Comparison of ENCODE assay signal across 8 mouse cellular contexts in genomic region chr5:115404241-115404794, GRCm38 (mm10). TPM values are rescaled to one million over a fixed set of nuclear protein-coding genes. Genes with fewer than 3 reads are reported as not detected.
DNase-seq lines count a peak whose midpoint lies in the region; ATAC-seq and TF ChIP-seq lines count a peak whose summit lies in the region.

No protein-coding gene starts in this region.

- H3K9ac ChIP-seq in intestine, postnatal 0 days (ENCODE audit: low read depth, low read length), result no peak overlapping the region
- H3K9ac ChIP-seq in midbrain, embryonic 11.5 days (ENCODE audit: low read length), result peak overlapping the region; percentile 50

- no peak overlapping the region for H3K27ac ChIP-seq in cerebellum, adult 2 months (ENCODE audit: insufficient read depth, low read length)
- no peak overlapping the region for H3K27ac ChIP-seq in intestine, postnatal 0 days (ENCODE audit: low read depth, low read length)
- H3K27ac ChIP-seq in midbrain, embryonic 11.5 days (ENCODE audit: low read depth, low read length), result peak overlapping the region; percentile 94

- 0 out of 2 replicates have a peak, but pooled peaks cover 3% of the 10 kb centered on the region for H3K4me1 ChIP-seq in cerebellum, adult 2 months (ENCODE audit: control insufficient read depth, insufficient read depth, low read length)
- H3K4me1 ChIP-seq in E14TG2a.4 (replicated peaks; ENCODE audit: low read depth, low read length), result peaks cover 76% of the 10 kb centered on the region
- no peaks in the 10 kb centered on the region; the same call in 1 of the 2 replicates for H3K4me1 ChIP-seq in intestine, postnatal 0 days (replicated peaks; ENCODE audit: control insufficient read depth, insufficient read depth, low read length)
- H3K4me1 ChIP-seq in midbrain, embryonic 11.5 days (ENCODE audit: control insufficient read depth, insufficient read depth, low read length), result peaks cover 39% of the 10 kb centered on the region

- no peak for ATAC-seq in cerebellum, adult (ENCODE audit: insufficient number of reproducible peaks, low FRiP score, low TSS enrichment)
- ATAC-seq in intestine, postnatal 0 days, result peak; percentile 52
- peak; percentile 86 for ATAC-seq in midbrain, embryonic 11.5 days (ENCODE audit: low FRiP score)
- no peak for ATAC-seq in erythroblast, adult 5-6 weeks (replicated peaks; ENCODE audit: low FRiP score, poor library complexity, severe bottlenecking)

- WGBS in cerebellum, adult 2 months, result 4% methylated on average over 18 of the region's 18 CpGs
- WGBS in intestine, postnatal 0 days, result 3% methylated on average over 18 of the region's 18 CpGs
- 2% methylated on average over 18 of the region's 18 CpGs for WGBS in midbrain, embryonic 11.5 days

- H3K36me3 ChIP-seq in E14TG2a.4 (ENCODE audit: insufficient read depth, low read length), result no peaks in the 10 kb centered on the region
- H3K36me3 ChIP-seq in intestine, postnatal 0 days (ENCODE audit: control insufficient read depth, insufficient read depth), result no peaks in the 10 kb centered on the region
- H3K36me3 ChIP-seq in midbrain, embryonic 11.5 days (ENCODE audit: control insufficient read depth, insufficient read depth, low read length), result no peaks in the 10 kb centered on the region

- no peak for TF ChIP-seq CTCF in cerebellum, adult 2 months (IDR thresholded peaks at IDR 0.05; ENCODE audit: borderline replicate concordance, insufficient read depth, low read depth, low read length)
- no peak for TF ChIP-seq CTCF in E14TG2a.4 (conservative IDR thresholded peaks at IDR 0.05; ENCODE audit: low read length)
- no peak for TF ChIP-seq CTCF in intestine, postnatal 0 days (IDR thresholded peaks at IDR 0.05; ENCODE audit: low read depth)

- H3K9me3 ChIP-seq in E14TG2a.4 (ENCODE audit: low read length), result no peaks in the 10 kb centered on the region
- no peaks in the 10 kb centered on the region for H3K9me3 ChIP-seq in intestine, postnatal 0 days (ENCODE audit: control insufficient read depth)
- no peaks in the 10 kb centered on the region for H3K9me3 ChIP-seq in midbrain, embryonic 11.5 days (ENCODE audit: control insufficient read depth, low read length)

- no peak for TF ChIP-seq POLR2A in cerebellum, adult 2 months (IDR thresholded peaks at IDR 0.05; ENCODE audit: borderline replicate concordance, insufficient read depth, low read length)

- peak; percentile 24 to 33 for DNase-seq in cerebellum, adult 2 months
- peak; percentile 87 for DNase-seq in embryo, embryonic 11 days
- DNase-seq in midbrain, embryonic 11.5 days (ENCODE audit: low spot score, missing footprints), result peak; percentile 97
- no peak for DNase-seq in thymus, postnatal 4 days

- H3K4me3 ChIP-seq in cerebellum, adult 2 months (replicated peaks; ENCODE audit: insufficient read depth, low read depth, low read length), result peak overlapping the region; percentile 27
- H3K4me3 ChIP-seq in E14TG2a.4 (replicated peaks; ENCODE audit: low read length), result peak overlapping the region; percentile 66
- peak overlapping the region; percentile 2; the same call in 1 of the 2 replicates for H3K4me3 ChIP-seq in intestine, postnatal 0 days (ENCODE audit: low read depth, low read length)
- no peak overlapping the region; the same call in 1 of the 2 replicates for H3K4me3 ChIP-seq in midbrain, embryonic 11.5 days (ENCODE audit: low read depth, low read length)

- H3K4me2 ChIP-seq in intestine, postnatal 0 days (replicated peaks; ENCODE audit: low read depth), result peak overlapping the region; percentile 57
- peak overlapping the region; percentile 32 for H3K4me2 ChIP-seq in midbrain, embryonic 11.5 days

- no peaks in the 10 kb centered on the region; the same call in 1 of the 2 replicates for H3K27me3 ChIP-seq in cerebellum, adult 2 months (ENCODE audit: control insufficient read depth, insufficient read depth, low read length)
- no peaks in the 10 kb centered on the region for H3K27me3 ChIP-seq in E14TG2a.4 (ENCODE audit: insufficient read depth, low read length)
- H3K27me3 ChIP-seq in intestine, postnatal 0 days (replicated peaks; ENCODE audit: control insufficient read depth, insufficient read depth, low read length), result no peaks in the 10 kb centered on the region
- no peaks in the 10 kb centered on the region for H3K27me3 ChIP-seq in midbrain, embryonic 11.5 days (ENCODE audit: control insufficient read depth, insufficient read depth, low read length)

RNA-seq across cellular contexts. Expression of gene Msi1, which starts 25.1 kb away (rescaled TPM):
- polyA plus RNA-seq in cerebellum, adult 2 months (2012; rRNA removed), result 56.5 and 60.4 TPM in 2 replicates
- 4.1 and 4.3 TPM in 2 replicates for polyA plus RNA-seq in intestine, postnatal 0 days (2015; fragmentation: Nextera tagmentation; extraction: Ambion mirVana)
- polyA plus RNA-seq in midbrain, embryonic 11.5 days (2014; fragmentation: Nextera tagmentation; extraction: Ambion mirVana), result 199 and 227 TPM in 2 replicates
- total RNA-seq in erythroblast, adult 5-6 weeks (2015; ENCODE audit: low replicate concordance), result not detected in 2 replicates
- not detected in 2 replicates for total RNA-seq in erythroblast, adult 5-6 weeks (2017; ENCODE audit: low replicate concordance)

RNA-seq across cellular contexts. Expression of gene Cox6a1, which starts 55.5 kb away (rescaled TPM):
- polyA plus RNA-seq in cerebellum, adult 2 months (2012; rRNA removed), result 2,268 and 2,327 TPM in 2 replicates
- polyA plus RNA-seq in intestine, postnatal 0 days (2015; fragmentation: Nextera tagmentation; extraction: Ambion mirVana), result 2,037 and 2,087 TPM in 2 replicates
- 745 and 840 TPM in 2 replicates for polyA plus RNA-seq in midbrain, embryonic 11.5 days (2014; fragmentation: Nextera tagmentation; extraction: Ambion mirVana)
- 164 and 167 TPM in 2 replicates for total RNA-seq in erythroblast, adult 5-6 weeks (2015; ENCODE audit: low replicate concordance)
- 24.7 and 54.8 TPM in 2 replicates for total RNA-seq in erythroblast, adult 5-6 weeks (2017; ENCODE audit: low replicate concordance)

Comparison
In these comparisons a context has a peak if more than half of its experiments do, and no peak if none do; other contexts are left out.
1. ATAC-seq: peak in intestine, postnatal 0 days (single experiment) and midbrain, embryonic 11.5 days (single experiment); none in cerebellum, adult (single experiment) and erythroblast, adult 5-6 weeks (single experiment).
2. RNA of gene Msi1, which starts 25.1 kb away (polyA plus RNA-seq): 199 to 227 TPM in midbrain, embryonic 11.5 days and 56.5 to 60.4 TPM in cerebellum, adult 2 months; 4.1 to 4.3 TPM in intestine, postnatal 0 days; every median in the first group is over 10 times any median in the second.